Mouse (Mus musculus): Measurements from ENCODE around the gene Mcm9. TPM values are rescaled to one million over a fixed set of nuclear protein-coding genes. Genes with fewer than 3 reads are reported as not detected.
"Not testable (repeated sequence)": the region's sequence is repeated elsewhere in the genome, so short reads cannot be mapped to it uniquely, and the experiment has no call there.

Mcm9 gene
- polyA plus RNA-seq, 1 experiment from 2014 or later, result 9.6 TPM

DNA sequence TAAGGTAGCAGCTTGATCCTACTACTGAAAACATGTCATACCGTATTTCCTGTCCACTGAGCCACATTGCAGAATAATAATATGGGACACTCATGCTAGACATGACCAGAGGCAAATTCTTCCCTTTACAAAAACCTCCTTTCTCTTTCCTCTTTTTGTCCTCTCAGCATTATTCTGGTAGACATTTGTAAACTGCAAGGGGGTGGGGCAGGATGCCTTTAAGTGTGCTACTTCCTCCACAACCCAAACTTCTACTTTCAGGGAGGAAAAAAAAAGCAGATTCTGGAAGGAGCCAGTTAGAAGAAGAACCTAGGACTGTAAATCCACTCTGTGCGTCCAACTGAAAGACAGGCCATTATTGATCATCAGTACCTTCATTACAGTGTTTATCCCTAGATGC, 124.7 kb downstream of the Mcm9 start:
- WGBS, result 76% methylated on average over 2 of the region's 2 CpGs
- no peak overlapping the region for H3K27ac ChIP-seq (ENCODE audit: low read length)
- H3K36me3 ChIP-seq (ENCODE audit: insufficient read depth, low read length), result no peaks in the 10 kb centered on the region
- no peak for ATAC-seq (ENCODE audit: low FRiP score, low TSS enrichment)
- no peaks in the 10 kb centered on the region for H3K4me1 ChIP-seq (ENCODE audit: insufficient read depth, low read length)
- no peak overlapping the region for H3K4me2 ChIP-seq (replicated peaks; ENCODE audit: low read depth, low read length)
- H3K4me3 ChIP-seq (ENCODE audit: low read length), result no peak overlapping the region
- no peak overlapping the region for H3K9ac ChIP-seq (replicated peaks; ENCODE audit: low read length)
- no peaks in the 10 kb centered on the region for H3K27me3 ChIP-seq (ENCODE audit: insufficient read depth, low read length)
- H3K9me3 ChIP-seq (ENCODE audit: low read length), result no peaks in the 10 kb centered on the region

DNA sequence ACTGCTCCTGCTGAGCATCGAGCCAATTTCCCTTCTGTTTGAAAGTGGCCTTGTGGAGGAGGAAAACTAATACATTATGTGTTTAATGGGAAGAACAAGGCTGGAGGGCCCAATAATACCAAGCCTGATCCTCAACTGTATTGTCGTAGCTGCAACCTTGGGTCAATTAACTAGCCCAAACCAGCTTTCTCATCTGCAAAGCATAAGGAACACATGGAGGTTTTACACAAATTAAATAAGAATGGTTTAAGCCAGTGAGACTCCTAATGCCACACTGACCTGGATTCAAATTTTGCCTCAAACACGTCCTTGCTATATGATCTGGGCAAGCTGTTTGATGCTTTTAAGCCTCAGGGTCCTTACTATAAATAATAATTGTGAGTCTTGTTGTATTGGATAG, 125.2 kb downstream of the Mcm9 start:
- H3K9ac ChIP-seq (replicated peaks; ENCODE audit: low read length), result no peak overlapping the region
- H3K4me2 ChIP-seq (replicated peaks; ENCODE audit: low read depth, low read length), result no peak overlapping the region
- no peaks in the 10 kb centered on the region for H3K9me3 ChIP-seq (ENCODE audit: low read length)
- ATAC-seq (ENCODE audit: low FRiP score, low TSS enrichment), result no peak
- H3K36me3 ChIP-seq (ENCODE audit: insufficient read depth, low read length), result no peaks in the 10 kb centered on the region
- no peaks in the 10 kb centered on the region for H3K4me1 ChIP-seq (ENCODE audit: insufficient read depth, low read length)
- H3K27ac ChIP-seq (ENCODE audit: low read length), result no peak overlapping the region
- no peaks in the 10 kb centered on the region for H3K27me3 ChIP-seq (ENCODE audit: insufficient read depth, low read length)
- WGBS, result 50% methylated on average over 3 of the region's 3 CpGs
- H3K4me3 ChIP-seq (ENCODE audit: low read length), result no peak overlapping the region

DNA sequence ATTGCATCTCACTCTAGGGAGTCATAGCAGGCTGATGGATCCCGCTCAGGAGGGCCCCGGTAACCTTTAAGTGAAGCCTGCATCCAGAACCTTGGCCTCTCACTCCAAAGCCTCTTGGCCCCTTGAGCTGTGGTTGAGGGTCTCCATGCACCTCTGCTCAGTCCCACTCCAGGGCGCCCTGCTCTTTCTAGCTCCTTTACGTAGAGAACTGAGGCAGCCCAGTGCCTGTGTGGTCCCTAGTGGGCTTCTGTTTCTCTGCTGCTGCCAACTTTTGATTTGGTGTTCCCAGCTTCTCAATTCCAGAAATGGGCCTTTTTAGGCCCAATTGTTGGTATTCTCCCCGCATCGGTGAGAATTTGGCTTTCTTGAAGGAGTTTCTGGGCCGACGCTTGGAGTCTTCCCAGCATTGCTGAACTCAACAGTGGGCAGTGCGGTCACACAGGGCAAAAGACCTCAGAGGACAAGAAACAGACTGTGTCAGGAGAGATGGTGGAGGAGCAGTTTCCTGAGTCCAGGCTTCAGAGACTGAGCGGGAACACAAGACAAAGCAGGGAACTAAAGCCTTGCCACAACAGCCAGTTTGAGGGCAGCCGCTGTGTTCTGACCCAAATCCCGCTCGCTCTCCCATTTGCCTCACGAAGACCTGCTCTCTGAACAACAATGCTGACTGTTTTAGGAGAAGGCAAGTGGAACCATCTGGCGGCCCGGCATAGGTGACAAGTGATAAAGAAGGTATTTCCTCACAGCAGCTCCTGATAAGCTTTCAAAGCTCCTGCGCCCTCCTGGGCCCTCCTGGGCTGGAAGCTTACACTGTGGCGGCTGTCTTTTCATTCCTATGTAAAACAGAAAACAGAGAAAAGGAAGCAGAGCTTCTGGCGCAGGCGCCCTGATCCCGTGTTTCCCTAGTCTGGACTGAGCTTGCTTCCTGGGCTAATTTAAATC, 127.1 kb downstream of the Mcm9 start:
- Histone ChIP-seq H3K9ac (replicated peaks; ENCODE audit: low read length) (peak overlapping the region; percentile 23; the same call in 1 of the 2 replicates), H3K27ac (ENCODE audit: low read length) (peak overlapping the region; percentile 41; the same call in 1 of the 2 replicates), H3K9me3 (ENCODE audit: low read length) (no peaks in the 10 kb centered on the region), H3K4me1 (ENCODE audit: insufficient read depth, low read length) (no peaks in the 10 kb centered on the region), H3K36me3 (ENCODE audit: insufficient read depth, low read length) (no peaks in the 10 kb centered on the region), H3K27me3 (ENCODE audit: insufficient read depth, low read length) (no peaks in the 10 kb centered on the region), H3K4me2 (replicated peaks; ENCODE audit: low read depth, low read length) (peak overlapping the region; percentile 14), H3K4me3 (ENCODE audit: low read length) (no peak overlapping the region)
- ATAC-seq (ENCODE audit: low FRiP score, low TSS enrichment), result peak; percentile 59; the same call in 1 of the 2 replicates
- WGBS, result 43% methylated on average over 21 of the region's 21 CpGs

DNA sequence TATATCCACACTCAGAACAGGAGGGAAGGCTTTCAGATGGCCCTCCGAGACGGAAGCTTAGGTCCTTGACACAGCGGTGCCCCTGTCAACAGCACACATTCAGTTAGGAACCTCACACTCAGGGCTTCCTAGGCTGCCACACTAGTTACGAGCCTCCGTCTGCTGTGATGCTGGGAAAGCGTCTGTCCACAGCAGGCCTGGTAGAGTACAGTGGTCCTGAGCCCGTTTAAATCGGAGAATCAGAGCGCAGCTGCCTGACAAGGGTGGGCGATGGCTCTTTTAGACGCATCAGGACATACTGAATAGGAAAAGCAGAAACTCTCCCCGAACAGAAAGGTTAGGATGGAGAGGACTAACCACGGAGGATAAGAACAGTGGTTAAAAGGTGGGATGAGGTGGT, 127.8 kb downstream of the Mcm9 start:
- no peak overlapping the region for H3K4me3 ChIP-seq (ENCODE audit: low read length)
- no peak for ATAC-seq (ENCODE audit: low FRiP score, low TSS enrichment)

DNA sequence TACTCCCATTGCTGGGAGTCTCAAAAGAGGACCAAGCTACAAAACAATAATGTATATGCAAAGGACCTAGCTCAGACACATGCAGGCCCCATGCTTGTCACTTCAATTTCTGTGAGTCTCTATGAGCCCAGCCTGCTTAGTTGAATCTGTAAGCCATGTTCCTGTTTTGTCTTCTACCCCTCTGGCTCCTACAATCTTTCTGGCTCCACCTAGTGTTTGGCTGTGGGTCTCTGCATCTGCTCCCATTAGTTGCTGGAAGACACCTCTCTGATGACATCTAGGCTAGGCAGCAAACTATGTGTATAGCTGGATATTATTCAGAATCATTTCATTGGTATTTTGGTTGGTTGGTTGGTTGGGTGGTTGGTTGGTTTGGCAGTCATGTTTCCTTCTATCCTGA, 130.7 kb downstream of the Mcm9 start:
- no peak overlapping the region for H3K4me3 ChIP-seq (ENCODE audit: low read length)
- no peaks in the 10 kb centered on the region for H3K4me1 ChIP-seq (ENCODE audit: insufficient read depth, low read length)
- no peak overlapping the region for H3K9ac ChIP-seq (replicated peaks; ENCODE audit: low read length)
- H3K27me3 ChIP-seq (ENCODE audit: insufficient read depth, low read length), result no peaks in the 10 kb centered on the region
- ATAC-seq (ENCODE audit: low FRiP score, low TSS enrichment), result no peak
- no peak overlapping the region for H3K4me2 ChIP-seq (replicated peaks; ENCODE audit: low read depth, low read length)
- no peak overlapping the region for H3K27ac ChIP-seq (ENCODE audit: low read length)
- peaks cover 4% of the 10 kb centered on the region; the same call in 1 of the 2 replicates for H3K9me3 ChIP-seq (ENCODE audit: low read length)
- no peaks in the 10 kb centered on the region for H3K36me3 ChIP-seq (ENCODE audit: insufficient read depth, low read length)

More for the DNA sequence above, 127.8 kb downstream of the Mcm9 start:
- no peaks in the 10 kb centered on the region for H3K27me3 ChIP-seq (ENCODE audit: insufficient read depth, low read length)
- no peaks in the 10 kb centered on the region for H3K4me1 ChIP-seq (ENCODE audit: insufficient read depth, low read length)
- H3K36me3 ChIP-seq (ENCODE audit: insufficient read depth, low read length), result no peaks in the 10 kb centered on the region
- no peak overlapping the region for H3K9ac ChIP-seq (replicated peaks; ENCODE audit: low read length)
- WGBS, result 89% methylated on average over 13 of the region's 13 CpGs
- no peak overlapping the region for H3K27ac ChIP-seq (ENCODE audit: low read length)
- H3K9me3 ChIP-seq (ENCODE audit: low read length), result peaks cover 2% of the 10 kb centered on the region; the same call in 1 of the 2 replicates
- H3K4me2 ChIP-seq (replicated peaks; ENCODE audit: low read depth, low read length), result no peak overlapping the region

DNA sequence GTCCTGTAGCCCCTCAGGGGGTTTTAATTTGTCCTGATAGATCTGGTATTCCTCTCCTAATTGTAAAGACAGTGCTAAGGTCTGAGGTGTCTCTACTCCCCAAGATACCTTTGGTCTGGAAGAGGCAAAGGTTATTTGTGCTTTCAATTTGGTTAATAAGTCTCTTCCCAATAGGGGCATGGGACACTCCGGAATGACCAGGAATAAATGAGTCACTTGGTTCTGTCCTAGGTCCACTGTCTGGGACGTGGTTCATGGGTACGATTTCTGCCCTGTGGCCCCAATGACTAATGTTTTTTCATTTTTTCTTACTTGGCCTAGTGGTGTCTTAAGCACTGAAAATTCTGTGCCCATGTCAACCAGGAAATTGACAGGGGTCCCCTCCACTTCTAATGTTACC, 134.9 kb downstream of the Mcm9 start:
- not testable (repeated sequence) for H3K4me3 ChIP-seq (ENCODE audit: low read length)
- WGBS, result 94% methylated on average over 3 of the region's 3 CpGs

DNA sequence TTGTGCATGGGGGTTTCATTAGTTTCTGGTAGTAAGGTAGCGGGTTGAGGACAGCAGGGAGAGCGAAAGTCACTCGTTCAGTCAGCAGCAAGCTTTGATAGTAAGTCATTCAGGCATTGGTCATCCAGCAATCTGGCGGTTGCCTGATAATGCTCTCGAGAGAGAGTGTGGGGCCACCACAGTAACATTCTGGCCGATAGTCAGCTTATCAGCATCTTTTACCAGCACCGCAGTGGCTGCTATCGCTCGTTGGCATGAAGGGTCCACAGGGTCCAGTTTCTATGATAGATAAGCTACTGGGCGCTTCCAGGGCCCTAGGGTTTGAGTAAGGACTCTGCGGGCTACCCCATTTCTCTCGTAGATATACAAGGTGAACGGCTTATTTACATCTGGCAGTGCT, 136.3 kb downstream of the Mcm9 start:
- Histone ChIP-seq H3K9me3 (ENCODE audit: low read length) (peaks cover 9% of the 10 kb centered on the region; the same call in 1 of the 2 replicates), H3K27ac (ENCODE audit: low read length) (no peak overlapping the region), H3K27me3 (ENCODE audit: insufficient read depth, low read length) (no peaks in the 10 kb centered on the region), H3K4me2 (replicated peaks; ENCODE audit: low read depth, low read length) (no peak overlapping the region), H3K9ac (replicated peaks; ENCODE audit: low read length) (no peak overlapping the region), H3K36me3 (ENCODE audit: insufficient read depth, low read length) (no peaks in the 10 kb centered on the region), H3K4me3 (ENCODE audit: low read length) (no peak overlapping the region), H3K4me1 (ENCODE audit: insufficient read depth, low read length) (no peaks in the 10 kb centered on the region)
- WGBS, result 95% methylated on average over 13 of the region's 13 CpGs
- no peak for ATAC-seq (ENCODE audit: low FRiP score, low TSS enrichment)

More for the DNA sequence above, 134.9 kb downstream of the Mcm9 start:
- not testable (repeated sequence) for H3K27ac ChIP-seq (ENCODE audit: low read length); H3K9ac ChIP-seq (replicated peaks; ENCODE audit: low read length); H3K4me1 ChIP-seq (ENCODE audit: insufficient read depth, low read length); ATAC-seq (ENCODE audit: low FRiP score, low TSS enrichment); H3K27me3 ChIP-seq (ENCODE audit: insufficient read depth, low read length); H3K9me3 ChIP-seq (ENCODE audit: low read length); H3K4me2 ChIP-seq (replicated peaks; ENCODE audit: low read depth, low read length); H3K36me3 ChIP-seq (ENCODE audit: insufficient read depth, low read length)

Other genes with a start within 250 kb of the Mcm9 start
- 98.9 and 102 TPM in 2 replicates for gene Asf1a, start 33.7 kb downstream of the Mcm9 start, polyA plus RNA-seq (2015; fragmentation: Nextera tagmentation; extraction: Ambion mirVana)
- gene Fam184a, start 120.7 kb upstream of the Mcm9 start, polyA plus RNA-seq (2015; fragmentation: Nextera tagmentation; extraction: Ambion mirVana), result 5.2 and 5.6 TPM in 2 replicates